ENCODE assay signal across 18 mouse cellular contexts in the genomic region with DNA sequence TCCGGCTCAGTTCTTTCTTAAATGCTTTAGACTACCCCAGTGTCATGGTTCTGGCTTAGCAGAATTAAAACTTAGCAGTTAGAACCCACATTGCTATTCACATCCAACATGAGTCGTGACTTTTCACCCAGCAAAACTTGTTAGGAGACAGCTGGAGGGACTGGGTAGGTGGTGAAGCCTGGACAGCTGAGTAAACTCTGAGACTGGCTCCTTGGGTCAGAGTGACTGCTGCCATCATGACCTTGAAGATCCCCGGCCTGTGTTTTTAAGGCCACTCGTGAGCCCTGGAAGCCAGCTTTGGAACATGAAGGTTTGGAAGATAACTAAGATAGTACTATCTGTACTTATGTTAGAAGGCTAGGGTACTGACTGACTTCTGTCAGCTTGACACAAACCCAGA.
"Had no signal": no experiment of that assay in that cellular context is flagged by ENCODE, and none has a peak within 500 bp of the region (broad histone marks: within the 10 kb centered on the region; RNA-seq: fewer than 3 reads in every experiment).

No protein-coding gene starts in this region.

- H3K4me1 ChIP-seq: liver, embryonic 13.5 days; midbrain, embryonic 12.5 days had no signal

- H3K36me3 ChIP-seq: liver, embryonic 13.5 days; midbrain, embryonic 12.5 days had no signal

- H3K9ac ChIP-seq: liver, embryonic 13.5 days; midbrain, embryonic 12.5 days had no signal

- H3K27ac ChIP-seq: kidney, postnatal 0 days; liver, embryonic 13.5 days; midbrain, embryonic 12.5 days; stomach, postnatal 0 days had no signal

- H3K9me3 ChIP-seq: liver, embryonic 13.5 days; midbrain, embryonic 12.5 days had no signal

- H3K4me2 ChIP-seq: liver, embryonic 13.5 days; midbrain, embryonic 12.5 days had no signal

- H3K4me3 ChIP-seq: left cerebral cortex, adult 2 months; liver, embryonic 13.5 days; midbrain, embryonic 12.5 days had no signal

- H3K27me3 ChIP-seq: liver, embryonic 13.5 days; midbrain, embryonic 12.5 days had no signal

- DNase-seq: kidney, adult 9 months; layer of hippocampus, postnatal 36 days; liver, embryonic 13.5 days; lung, adult 2 months; lung, postnatal 14 days; lung, postnatal 4 days; right cerebral cortex, adult 18-20 months; right cerebral cortex, postnatal 14 days; right cerebral cortex, postnatal 4 days; thymus, adult 2 months; thymus, postnatal 14 days; thymus, postnatal 4 days had no signal

- ATAC-seq: intestine, embryonic 16.5 days; midbrain, embryonic 16.5 days had no signal
